Mouse (Mus musculus) limb, embryonic 13.5 days (tissue): ENCODE measurements around the gene Ifi211. TPM values are rescaled to one million over a fixed set of nuclear protein-coding genes. Genes with fewer than 3 reads are reported as not detected.
"Not testable (repeated sequence)": the region's sequence is repeated elsewhere in the genome, so short reads cannot be mapped to it uniquely, and the experiment has no call there.

Source experiments
- ATAC-seq: fragments of 200-750 bp; cut with Nextera tagmentation; 2 replicates; pipeline ENCODE4 v1.8.0; 2017; ENCODE audit warnings: low read depth, moderate number of reproducible peaks, moderate TSS enrichment; ENCODE audit not compliant: low FRiP score
- H3K27ac ChIP-seq: fragments of 300-500 bp; sonication (generic); 2 replicates; pipeline ENCODE4 v1.5.1; 2015; ENCODE audit warnings: inconsistent platforms, mild to moderate bottlenecking, moderate library complexity
- H3K27me3 ChIP-seq: fragments of 300-500 bp; sonication (generic); 2 replicates; pipeline ENCODE4 v1.6.1; 2015; ENCODE audit warnings: mild to moderate bottlenecking, inconsistent platforms
- H3K36me3 ChIP-seq: fragments of 300-500 bp; sonication (generic); 2 replicates; pipeline ENCODE4 v1.6.1; 2015; ENCODE audit warnings: inconsistent platforms, mild to moderate bottlenecking, moderate library complexity
- H3K4me1 ChIP-seq: fragments of 300-500 bp; sonication (generic); 2 replicates; pipeline ENCODE4 v1.6.1; 2015; ENCODE audit warnings: inconsistent platforms
- H3K4me2 ChIP-seq: fragments of 300-500 bp; sonication (generic); replicated peaks from 2 replicates; pipeline ENCODE4 v1.6.1; 2015; ENCODE audit warnings: inconsistent platforms, mild to moderate bottlenecking, moderate library complexity
- H3K4me3 ChIP-seq: fragments of 300-500 bp; sonication (generic); 2 replicates; pipeline ENCODE4 v1.5.1; 2015; ENCODE audit warnings: moderate library complexity, mild to moderate bottlenecking, inconsistent platforms
- H3K9ac ChIP-seq: fragments of 300-500 bp; sonication (generic); 2 replicates; pipeline ENCODE4 v1.6.1; 2015; ENCODE audit warnings: mild to moderate bottlenecking, inconsistent platforms
- H3K9me3 ChIP-seq: fragments of 300-500 bp; sonication (generic); 2 replicates; pipeline ENCODE4 v1.6.1; 2016; ENCODE audit warnings: inconsistent platforms
- WGBS: fragments of 180-500 bp; shearing (Covaris S2); methylation state at CpG from one replicate; pipeline ENCODE4 v1.1.7; 2015; 5-methylcytosine and 5-hydroxymethylcytosine counted together
- polyA plus RNA-seq: library from polyadenylated mRNA; unstranded; fragments of >200 nt; fragmentation: Nextera tagmentation; extraction: Ambion mirVana; gene quantifications from 2 replicates; pipeline ENCODE4 v1.2.1, GENCODE M21; 2015

The Ifi211 gene
- polyA plus RNA-seq, 1 experiment from 2014 or later, result 0.48 TPM

DNA sequence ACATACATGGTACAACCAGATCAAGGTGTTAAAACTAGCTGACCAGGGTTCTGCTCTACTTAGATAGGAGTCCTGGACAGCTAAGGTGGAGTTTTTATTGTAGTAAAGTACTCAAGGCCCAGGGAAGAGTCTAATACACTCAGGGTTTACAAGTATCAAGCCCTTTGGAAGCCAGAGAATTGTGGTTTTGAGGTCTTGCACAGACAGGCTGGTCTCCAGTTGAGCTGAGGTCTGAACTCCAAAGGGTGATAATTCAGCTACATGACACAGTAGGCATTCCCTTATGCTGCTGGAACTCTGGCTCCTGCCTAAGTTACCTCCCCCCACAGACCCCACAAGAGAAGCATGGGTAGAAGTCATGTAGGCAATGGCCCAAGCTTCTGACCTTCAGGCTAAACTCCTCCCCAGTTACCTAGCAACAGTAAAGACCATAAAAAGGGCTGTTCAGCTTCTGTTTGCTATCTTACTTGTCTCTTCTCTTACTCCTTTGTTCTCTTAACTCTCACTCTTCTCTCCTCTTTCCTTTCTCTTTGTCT is 478 bp upstream of the Ifi211 start:
- not testable (repeated sequence) for H3K4me1 ChIP-seq, H3K4me3 ChIP-seq, H3K4me2 ChIP-seq, H3K9me3 ChIP-seq, H3K27ac ChIP-seq, H3K27me3 ChIP-seq, H3K9ac ChIP-seq, ATAC-seq, H3K36me3 ChIP-seq

- no peak overlapping the region for H3K4me2 ChIP-seq
- H3K9ac ChIP-seq, result no peak overlapping the region
- H3K27me3 ChIP-seq, result no peaks in the 10 kb centered on the region
- 85% methylated on average over 2 of the region's 2 CpGs for WGBS
- H3K9me3 ChIP-seq, result no peaks in the 10 kb centered on the region
- no peak overlapping the region for H3K4me3 ChIP-seq
- no peaks in the 10 kb centered on the region for H3K4me1 ChIP-seq
- no peak overlapping the region for H3K27ac ChIP-seq
- H3K36me3 ChIP-seq, result no peaks in the 10 kb centered on the region
- ATAC-seq, result no peak
Measured at GRCm38 (mm10) chr1:173911808-173912464, 910 bp downstream of the Ifi211 start.

GRCm38 (mm10) chr1:173908390-173908789 is 4.5 kb downstream of the Ifi211 start:
- not testable (repeated sequence) for H3K9ac ChIP-seq, H3K4me1 ChIP-seq, H3K4me2 ChIP-seq, H3K27ac ChIP-seq, H3K27me3 ChIP-seq, ATAC-seq, H3K9me3 ChIP-seq, H3K36me3 ChIP-seq, H3K4me3 ChIP-seq

DNA sequence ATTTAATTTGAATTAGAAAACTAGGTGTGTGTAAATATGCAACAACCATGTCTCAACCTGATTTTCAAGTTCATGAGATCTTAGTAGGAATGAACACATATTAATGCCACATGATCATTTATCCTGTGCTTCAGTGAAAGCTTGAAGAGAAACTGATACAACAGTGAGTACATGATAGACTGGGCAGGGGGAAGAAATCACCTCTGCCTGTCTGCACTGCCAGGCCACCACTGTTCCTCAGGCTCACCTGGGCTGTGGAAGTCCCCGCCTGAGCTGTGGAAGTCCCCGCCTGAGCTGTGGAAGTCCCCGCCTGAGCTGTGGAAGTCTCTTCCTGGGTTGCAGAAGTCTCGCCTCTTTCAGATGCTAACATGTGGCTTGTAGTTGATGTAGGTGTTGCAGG is 7.0 kb downstream of the Ifi211 start:
- ATAC-seq, H3K27me3 ChIP-seq, H3K9ac ChIP-seq, H3K9me3 ChIP-seq, H3K27ac ChIP-seq, H3K36me3 ChIP-seq, H3K4me2 ChIP-seq, H3K4me1 ChIP-seq, H3K4me3 ChIP-seq: not testable (repeated sequence)
- 78% methylated on average over 4 of the region's 4 CpGs for WGBS

- not testable (repeated sequence) for H3K27me3 ChIP-seq, H3K9me3 ChIP-seq, ATAC-seq, H3K4me2 ChIP-seq, H3K4me3 ChIP-seq, H3K4me1 ChIP-seq, H3K9ac ChIP-seq, H3K36me3 ChIP-seq, H3K27ac ChIP-seq
Measured at GRCm38 (mm10) chr1:173889741-173890140, 23.1 kb downstream of the Ifi211 start.

DNA sequence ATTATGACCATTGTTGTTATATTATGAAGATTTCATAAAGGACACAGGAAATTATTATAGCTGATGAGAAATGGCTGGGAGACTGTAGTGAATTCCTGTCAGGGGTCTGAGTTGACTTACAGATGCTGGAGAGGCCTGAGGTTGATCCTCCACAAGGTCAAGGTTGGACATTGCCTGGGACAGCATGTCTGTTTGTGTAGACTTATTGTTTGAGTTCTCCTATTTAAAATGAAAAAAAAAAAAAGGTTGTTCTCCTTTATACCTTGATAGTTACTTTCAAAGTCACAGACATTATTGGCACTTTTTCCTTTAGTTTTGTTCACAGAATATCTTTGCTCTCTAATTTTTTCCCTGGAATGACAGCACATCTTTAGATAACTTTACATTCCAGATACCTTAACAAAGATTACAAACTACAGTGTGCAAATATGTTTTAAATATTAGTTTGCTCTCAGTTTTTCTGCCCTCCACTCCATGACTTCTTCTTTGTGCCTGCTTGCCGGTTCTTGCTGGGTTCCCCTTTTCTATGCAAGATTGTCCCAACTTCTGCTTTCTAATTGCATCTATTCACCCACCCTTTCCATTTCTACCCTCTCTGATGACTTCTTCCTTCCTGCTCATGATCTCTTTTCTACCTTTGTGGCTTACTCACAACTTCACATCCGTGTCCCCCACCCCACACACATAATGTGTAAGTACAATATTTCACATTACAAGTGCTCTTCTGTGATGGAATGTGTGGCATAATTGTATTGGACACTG is 25.6 kb downstream of the Ifi211 start:
- not testable (repeated sequence) for H3K4me2 ChIP-seq, H3K27ac ChIP-seq, H3K36me3 ChIP-seq, ATAC-seq, H3K9ac ChIP-seq, H3K4me3 ChIP-seq, H3K4me1 ChIP-seq, H3K27me3 ChIP-seq, H3K9me3 ChIP-seq
- 90% methylated on average over 1 of the region's 2 CpGs for WGBS

DNA sequence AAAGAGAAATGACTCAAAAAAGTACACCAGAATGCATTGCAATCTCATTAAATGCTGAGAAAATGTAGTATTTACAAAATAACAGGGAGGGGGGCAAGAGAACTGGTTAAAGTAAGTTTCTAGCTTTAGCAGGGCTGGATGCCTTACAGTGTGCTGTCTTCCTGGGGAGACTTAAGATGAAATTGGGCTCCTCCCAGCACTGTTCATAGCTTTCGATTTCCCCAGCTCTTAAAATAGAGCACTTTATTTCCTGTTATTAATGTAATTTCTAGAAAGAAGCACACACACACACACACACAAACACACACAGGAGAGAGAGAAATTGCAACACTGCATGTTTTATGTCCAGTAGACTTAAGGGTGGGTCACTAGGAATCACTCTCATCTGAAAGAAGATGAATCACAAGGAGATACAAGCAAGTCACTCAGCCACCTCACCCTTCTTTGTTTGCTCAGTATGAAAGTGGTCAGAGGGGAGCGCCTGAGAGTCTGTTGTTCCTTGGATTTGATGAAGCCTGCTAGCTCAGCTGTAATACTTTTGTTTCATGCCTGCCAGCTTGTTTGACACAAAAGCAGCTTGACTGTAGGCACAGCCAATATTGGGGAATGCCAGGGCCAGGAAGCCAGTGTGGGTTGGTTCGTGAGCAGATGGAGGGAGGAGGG is 32.7 kb downstream of the Ifi211 start:
- not testable (repeated sequence) for H3K4me3 ChIP-seq, H3K4me2 ChIP-seq, H3K36me3 ChIP-seq, H3K9me3 ChIP-seq, H3K9ac ChIP-seq, H3K4me1 ChIP-seq, H3K27ac ChIP-seq, ATAC-seq, H3K27me3 ChIP-seq
- WGBS, result 77% methylated on average over 3 of the region's 3 CpGs

- not testable (repeated sequence) for H3K27ac ChIP-seq, H3K4me1 ChIP-seq, H3K36me3 ChIP-seq, H3K9ac ChIP-seq, H3K4me2 ChIP-seq, H3K27me3 ChIP-seq, ATAC-seq, H3K9me3 ChIP-seq, H3K4me3 ChIP-seq
- 78% methylated on average over 5 of the region's 5 CpGs for WGBS
Measured at GRCm38 (mm10) chr1:173879225-173879987, 33.4 kb downstream of the Ifi211 start.

GRCm38 (mm10) chr1:173878264-173878663 is 34.6 kb downstream of the Ifi211 start:
- not testable (repeated sequence) for H3K4me1 ChIP-seq, H3K4me2 ChIP-seq, H3K9me3 ChIP-seq, H3K27ac ChIP-seq, H3K9ac ChIP-seq, ATAC-seq, H3K4me3 ChIP-seq, H3K36me3 ChIP-seq, H3K27me3 ChIP-seq
- WGBS, result 88% methylated on average over 6 of the region's 6 CpGs

DNA sequence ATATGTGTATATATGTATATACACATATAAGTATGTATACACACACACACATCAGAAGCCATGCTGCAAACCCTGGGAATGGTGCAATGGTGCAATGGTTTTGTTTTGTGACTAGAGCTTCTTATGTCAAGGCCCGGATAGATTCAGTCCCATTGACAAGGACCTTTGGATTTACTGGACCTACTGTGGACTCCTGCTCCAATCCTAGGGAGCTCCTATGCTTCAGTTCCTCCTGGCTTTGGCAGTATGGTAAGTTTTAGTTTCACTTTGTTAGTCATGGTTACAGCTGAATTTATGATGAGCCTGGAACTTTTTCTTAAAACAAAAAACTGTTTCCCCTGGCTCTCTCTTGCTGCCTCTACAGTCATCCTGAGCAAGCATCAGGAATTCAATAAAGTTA is 35.7 kb downstream of the Ifi211 start:
- H3K4me1 ChIP-seq, ATAC-seq, H3K4me2 ChIP-seq, H3K9ac ChIP-seq, H3K27ac ChIP-seq, H3K36me3 ChIP-seq, H3K4me3 ChIP-seq, H3K27me3 ChIP-seq, H3K9me3 ChIP-seq: not testable (repeated sequence)
- 73% methylated on average over 1 of the region's 1 CpGs for WGBS

DNA sequence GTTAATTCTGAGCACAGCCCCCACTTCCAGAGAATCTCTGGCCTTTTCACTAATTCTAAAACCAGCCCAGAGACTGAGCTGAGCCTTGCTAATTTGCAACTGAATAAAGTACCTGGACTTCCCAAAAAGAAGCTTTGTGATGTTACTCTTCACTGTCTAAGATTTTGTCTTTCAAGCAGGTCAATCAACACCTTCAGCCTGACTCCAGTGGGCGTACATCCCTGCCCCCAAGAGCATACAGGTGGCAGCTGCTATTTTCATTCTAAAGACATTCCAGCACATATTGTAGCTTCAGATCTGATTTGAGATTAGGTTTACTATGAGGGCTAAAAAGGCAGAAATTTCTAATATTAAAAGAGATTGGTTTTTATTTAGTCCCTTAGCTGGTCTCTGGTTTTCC is 44.3 kb downstream of the Ifi211 start:
- H3K36me3 ChIP-seq, H3K9ac ChIP-seq, H3K27me3 ChIP-seq, H3K9me3 ChIP-seq, H3K4me2 ChIP-seq, H3K4me3 ChIP-seq, ATAC-seq, H3K27ac ChIP-seq, H3K4me1 ChIP-seq: not testable (repeated sequence)
- WGBS, result 76% methylated on average over 1 of the region's 1 CpGs

DNA sequence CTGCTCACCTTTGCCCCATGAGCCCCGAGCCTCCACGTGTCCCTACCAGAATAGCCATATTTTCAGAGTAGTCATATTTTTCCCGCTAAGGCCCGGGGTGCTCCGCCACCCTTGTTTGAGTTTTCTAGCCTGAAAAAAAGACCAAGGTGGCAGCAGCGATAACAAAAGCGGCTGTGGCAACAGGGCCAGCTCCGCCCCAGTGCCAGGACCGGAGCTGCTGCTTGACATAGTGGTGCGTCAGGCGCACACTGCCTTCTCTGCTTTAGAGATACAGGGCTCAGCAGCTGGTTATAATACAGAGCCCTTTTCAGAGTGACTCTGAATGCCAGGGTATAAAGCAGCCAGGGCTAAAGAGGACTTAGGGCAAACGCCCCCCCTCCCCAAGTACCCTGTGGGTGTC is 46.3 kb downstream of the Ifi211 start:
- no peak overlapping the region for H3K27ac ChIP-seq
- no peaks in the 10 kb centered on the region for H3K9me3 ChIP-seq
- 82% methylated on average over 12 of the region's 12 CpGs for WGBS
- no peak overlapping the region for H3K4me3 ChIP-seq
- H3K4me2 ChIP-seq, result no peak overlapping the region
- no peak overlapping the region for H3K9ac ChIP-seq
- no peaks in the 10 kb centered on the region for H3K4me1 ChIP-seq
- no peaks in the 10 kb centered on the region for H3K36me3 ChIP-seq
- no peak for ATAC-seq
- H3K27me3 ChIP-seq, result no peaks in the 10 kb centered on the region
